Mouse (Mus musculus) forebrain, embryonic 14.5 days (tissue): ENCODE measurements at regions not wholly inside any gene's neighbourhood (a gene's known extent, or its start where the extent isn't known, plus 50 kb on each side); places are given as distances from the start of the nearest gene placed in this dataset.

Experiments
- ATAC-seq: fragments of 200-750 bp; cut with Nextera tagmentation; 2 replicates; pipeline ENCODE4 v1.8.0; 2017; ENCODE audit warnings: mild to moderate bottlenecking, moderate library complexity
- DNase-seq: peaks from one replicate; pipeline ENCODE4 v3.0.0-alpha.2; 2015; ENCODE audit warnings: low spot score
- H3K27ac ChIP-seq: fragments of 300-500 bp; sonication (generic); 2 replicates; pipeline ENCODE4 v1.5.1; 2014; ENCODE audit warnings: low read depth, mild to moderate bottlenecking, control low read depth, low read length, moderate library complexity
- H3K27me3 ChIP-seq: fragments of 300-500 bp; sonication (generic); replicated peaks from 2 replicates; pipeline ENCODE4 v1.6.1; 2014; ENCODE audit warnings: low read length, control low read depth, mixed read lengths; ENCODE audit not compliant: control insufficient read depth, insufficient read depth
- H3K36me3 ChIP-seq: fragments of 300-500 bp; sonication (generic); 2 replicates; pipeline ENCODE4 v1.6.1; 2014; ENCODE audit warnings: low read length, control low read depth; ENCODE audit not compliant: control insufficient read depth, insufficient read depth
- H3K4me1 ChIP-seq: fragments of 300-500 bp; sonication (generic); 2 replicates; pipeline ENCODE4 v1.6.1; 2014; ENCODE audit warnings: antibody characterized with exemption, low read length, control low read depth; ENCODE audit not compliant: control insufficient read depth, insufficient read depth
- H3K4me2 ChIP-seq: fragments of 300-500 bp; sonication (generic); 2 replicates; pipeline ENCODE4 v1.6.1; 2014; ENCODE audit warnings: mild to moderate bottlenecking, control low read depth, low read length
- H3K4me3 ChIP-seq: fragments of 300-500 bp; sonication (generic); 2 replicates; pipeline ENCODE4 v1.5.1; 2014; ENCODE audit warnings: low read depth, low read length, control low read depth
- H3K9ac ChIP-seq: fragments of 300-500 bp; sonication (generic); 2 replicates; pipeline ENCODE4 v1.6.1; 2014; ENCODE audit warnings: mild to moderate bottlenecking, low read length, control low read depth, moderate library complexity
- H3K9me3 ChIP-seq: fragments of 300-500 bp; sonication (generic); replicated peaks from 2 replicates; pipeline ENCODE4 v1.6.1; 2016; ENCODE audit warnings: low read length, control low read depth, mixed read lengths; ENCODE audit not compliant: control insufficient read depth
- WGBS: fragments of 180-500 bp; shearing (Covaris S2); extraction: QIAGEN DNeasy Blood & Tissue Kit; methylation state at CpG from one replicate; pipeline ENCODE4 v1.1.7; 2014; 5-methylcytosine and 5-hydroxymethylcytosine counted together

DNA sequence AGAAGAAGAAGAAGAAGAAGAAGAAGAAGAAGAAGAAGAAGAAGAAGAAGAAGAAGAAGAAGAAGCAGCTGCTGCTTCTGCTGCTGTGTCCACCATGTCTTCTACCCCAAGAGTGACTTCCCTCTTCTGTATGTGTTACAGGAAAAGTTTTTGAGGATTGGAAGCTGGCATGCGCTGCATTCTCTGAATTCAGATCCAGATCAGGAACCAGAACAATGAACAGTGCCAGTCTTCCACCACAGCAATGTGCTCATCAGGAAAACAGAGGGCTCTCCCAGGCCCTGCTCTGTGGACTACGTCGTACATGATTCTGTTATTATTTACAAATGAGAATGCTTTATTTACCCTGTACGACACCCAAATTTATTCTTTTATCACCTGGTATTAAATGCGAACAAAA is 181.8 kb upstream of the Otx2 start:
- Histone ChIP-seq H3K4me2 (no peak overlapping the region), H3K27me3 (no peaks in the 10 kb centered on the region; the same call in 1 of the 2 replicates), H3K36me3 (no peaks in the 10 kb centered on the region), H3K9ac (no peak overlapping the region), H3K4me3 (no peak overlapping the region), H3K4me1 (peaks cover 6% of the 10 kb centered on the region; the same call in 1 of the 2 replicates), H3K9me3 (no peaks in the 10 kb centered on the region), H3K27ac (no peak overlapping the region)
- WGBS: 85% methylated on average over 5 of the region's 5 CpGs
- no peak for DNase-seq
- no peak for ATAC-seq

DNA sequence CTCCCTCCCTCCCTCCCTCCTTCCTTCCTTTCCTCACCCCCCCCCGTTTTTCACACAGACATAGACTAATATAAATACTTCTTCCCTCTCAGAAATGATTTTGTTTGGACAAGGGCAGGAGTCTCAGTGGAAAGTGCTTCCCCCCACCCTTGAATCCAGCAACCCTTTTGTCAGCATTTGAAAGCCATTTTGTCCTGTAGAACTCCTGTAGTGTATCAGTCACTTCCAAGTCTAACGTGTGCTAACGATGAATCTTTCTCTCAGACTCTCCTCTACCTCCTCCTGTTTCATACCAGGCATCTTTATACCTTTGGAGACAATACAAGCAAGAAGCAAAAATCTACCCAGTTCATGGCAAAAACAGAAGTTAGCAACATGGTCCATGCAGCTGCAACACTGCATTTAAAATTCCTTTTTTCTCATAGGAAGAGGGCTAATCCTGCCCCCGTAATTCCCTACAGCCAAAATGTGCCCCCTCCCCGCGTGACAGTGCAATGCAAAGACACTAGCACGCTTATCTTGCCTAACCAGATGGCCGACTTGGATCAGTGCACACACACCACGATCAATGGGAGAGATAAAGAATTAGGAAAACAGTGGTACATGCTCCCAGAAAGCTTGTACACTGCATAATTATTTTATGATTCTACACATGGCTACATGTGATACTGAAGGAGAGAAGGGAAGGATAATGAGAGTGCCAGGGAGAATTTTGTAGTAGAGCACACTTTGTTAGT is 180.7 kb upstream of the Otx2 start:
- Histone ChIP-seq H3K27me3 (no peaks in the 10 kb centered on the region; the same call in 1 of the 2 replicates), H3K4me1 (peaks cover 6% of the 10 kb centered on the region; the same call in 1 of the 2 replicates), H3K9ac (no peak overlapping the region), H3K36me3 (no peaks in the 10 kb centered on the region), H3K9me3 (no peaks in the 10 kb centered on the region), H3K4me2 (no peak overlapping the region), H3K27ac (no peak overlapping the region), H3K4me3 (no peak overlapping the region)
- 37% methylated on average over 9 of the region's 9 CpGs for WGBS
- DNase-seq (peak; percentile 41), ATAC-seq (peak; percentile 54; the same call in 1 of the 2 replicates)

DNA sequence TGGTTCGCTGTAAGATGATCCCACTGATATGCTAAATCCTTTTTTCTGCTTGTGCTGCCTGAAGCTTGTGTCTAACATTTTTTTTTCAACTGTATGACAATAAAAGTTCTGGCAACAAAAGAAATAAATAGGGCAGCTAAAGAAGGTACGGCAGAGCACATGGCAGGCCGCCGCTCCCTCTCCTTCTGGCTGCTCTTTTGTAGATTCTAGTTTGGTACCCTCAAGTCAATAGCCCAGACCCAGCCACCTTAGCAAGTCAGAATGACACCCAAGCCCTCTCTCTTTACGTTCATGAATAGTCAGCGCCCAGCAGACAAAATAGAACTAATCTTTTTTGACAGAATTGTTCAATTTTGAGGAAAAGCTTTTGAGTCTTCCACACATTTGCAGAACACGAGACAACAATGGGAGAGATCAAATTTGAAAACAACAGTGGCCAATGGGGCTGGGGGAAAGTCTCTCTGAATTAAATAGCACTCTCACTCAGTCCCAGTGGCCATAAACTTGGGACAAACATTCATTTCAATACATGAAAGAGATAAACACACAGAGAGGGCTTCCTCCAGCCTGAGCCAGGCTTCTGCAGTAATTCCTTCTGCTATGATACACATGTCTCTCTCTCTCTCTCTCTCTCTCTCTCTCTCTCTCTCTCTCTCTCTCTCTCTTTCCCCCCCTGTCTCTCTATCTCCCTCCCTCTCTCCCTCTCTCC is 180.0 kb upstream of the Otx2 start:
- DNase-seq: peak; percentile 23
- WGBS: 12% methylated on average over 7 of the region's 7 CpGs

DNA sequence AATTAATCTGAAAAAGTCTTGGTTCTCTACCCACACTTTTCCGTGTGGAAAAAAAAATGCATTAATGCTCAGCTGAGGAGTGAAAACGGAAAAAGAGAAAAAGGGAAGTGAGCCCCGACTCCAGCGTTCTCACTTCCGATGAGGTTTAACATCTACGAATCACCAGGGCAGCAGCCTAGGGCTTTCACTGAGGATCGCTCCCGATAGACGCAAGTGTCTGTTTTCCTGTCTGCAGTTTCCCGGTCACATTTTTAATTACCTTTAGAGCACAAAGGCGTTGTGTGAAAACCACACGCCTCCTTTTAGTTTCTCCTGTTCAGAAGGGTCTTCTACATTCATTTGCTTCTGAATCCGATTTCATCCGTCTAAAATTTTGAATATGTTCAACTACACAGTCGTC is 179.2 kb upstream of the Otx2 start:
- peak overlapping the region; percentile 3; the same call in 1 of the 2 replicates for H3K4me3 ChIP-seq
- no peak overlapping the region for H3K27ac ChIP-seq
- no peaks in the 10 kb centered on the region; the same call in 1 of the 2 replicates for H3K27me3 ChIP-seq
- H3K36me3 ChIP-seq: no peaks in the 10 kb centered on the region
- no peak for ATAC-seq
- H3K9me3 ChIP-seq: no peaks in the 10 kb centered on the region
- peaks cover 6% of the 10 kb centered on the region; the same call in 1 of the 2 replicates for H3K4me1 ChIP-seq
- peak; percentile 41 for DNase-seq
- WGBS: 2% methylated on average over 15 of the region's 15 CpGs
- H3K9ac ChIP-seq: no peak overlapping the region
- H3K4me2 ChIP-seq: peak overlapping the region; percentile 36

More for the DNA sequence above, 180.0 kb upstream of the Otx2 start:
- no peak overlapping the region for H3K27ac ChIP-seq
- H3K36me3 ChIP-seq: no peaks in the 10 kb centered on the region
- H3K4me3 ChIP-seq: no peak overlapping the region
- H3K27me3 ChIP-seq: no peaks in the 10 kb centered on the region; the same call in 1 of the 2 replicates
- no peak for ATAC-seq
- no peak overlapping the region for H3K9ac ChIP-seq
- H3K4me2 ChIP-seq: peak overlapping the region; percentile 36
- no peaks in the 10 kb centered on the region for H3K9me3 ChIP-seq
- H3K4me1 ChIP-seq: peaks cover 6% of the 10 kb centered on the region; the same call in 1 of the 2 replicates

DNA sequence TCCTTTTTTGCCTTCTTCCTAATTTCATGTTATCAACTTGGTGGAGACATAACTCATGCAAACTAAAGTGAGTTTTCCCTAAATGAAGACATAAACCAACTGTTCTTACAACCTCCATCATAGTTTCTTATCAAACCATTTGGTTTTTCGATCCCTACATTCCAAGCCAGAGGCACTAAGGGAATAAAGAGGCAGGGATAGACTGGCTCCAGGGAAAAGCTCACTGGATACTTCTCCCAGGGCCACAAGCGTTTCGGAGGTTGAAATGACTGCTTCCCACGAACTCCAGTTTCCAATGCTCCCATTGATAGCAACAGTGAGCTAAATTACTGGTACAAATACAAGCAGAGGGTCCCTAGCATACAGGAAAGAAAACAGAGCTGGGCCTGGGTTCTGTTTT is 178.4 kb upstream of the Otx2 start:
- Histone ChIP-seq H3K4me2 (no peak overlapping the region), H3K4me3 (no peak overlapping the region), H3K9me3 (no peaks in the 10 kb centered on the region), H3K27me3 (no peaks in the 10 kb centered on the region; the same call in 1 of the 2 replicates), H3K27ac (no peak overlapping the region), H3K36me3 (no peaks in the 10 kb centered on the region), H3K9ac (no peak overlapping the region), H3K4me1 (peaks cover 6% of the 10 kb centered on the region; the same call in 1 of the 2 replicates)
- WGBS: 55% methylated on average over 4 of the region's 4 CpGs
- ATAC-seq (no peak), DNase-seq (no peak)

- Histone ChIP-seq H3K27ac (no peak overlapping the region), H3K36me3 (no peaks in the 10 kb centered on the region), H3K4me1 (0 out of 2 replicates have a peak, but pooled peaks cover 2% of the 10 kb centered on the region), H3K9ac (no peak overlapping the region), H3K27me3 (no peaks in the 10 kb centered on the region), H3K4me2 (no peak overlapping the region), H3K4me3 (no peak overlapping the region), H3K9me3 (no peaks in the 10 kb centered on the region)
- DNase-seq (no peak), ATAC-seq (no peak)
- 88% methylated on average over 4 of the region's 4 CpGs for WGBS
These were observed 169.2 kb upstream of the Otx2 start for GRCm38 (mm10) chr14:48842861-48843260.

- 63% methylated on average over 5 of the region's 5 CpGs for WGBS
- H3K4me3 ChIP-seq: no peak overlapping the region
- no peak for DNase-seq
- H3K36me3 ChIP-seq: no peaks in the 10 kb centered on the region
- ATAC-seq: no peak
- 0 out of 2 replicates have a peak, but pooled peaks cover 2% of the 10 kb centered on the region for H3K4me1 ChIP-seq
- no peaks in the 10 kb centered on the region for H3K9me3 ChIP-seq
- no peak overlapping the region for H3K4me2 ChIP-seq
- H3K27ac ChIP-seq: no peak overlapping the region
- no peaks in the 10 kb centered on the region for H3K27me3 ChIP-seq
- H3K9ac ChIP-seq: no peak overlapping the region
These were observed 167.7 kb upstream of the Otx2 start for GRCm38 (mm10) chr14:48841278-48841677.

- Histone ChIP-seq H3K9ac (no peak overlapping the region), H3K27ac (no peak overlapping the region), H3K4me1 (0 out of 2 replicates have a peak, but pooled peaks cover 2% of the 10 kb centered on the region), H3K4me2 (no peak overlapping the region), H3K4me3 (no peak overlapping the region), H3K27me3 (no peaks in the 10 kb centered on the region), H3K36me3 (no peaks in the 10 kb centered on the region), H3K9me3 (no peaks in the 10 kb centered on the region)
- ATAC-seq (no peak), DNase-seq (no peak)
- WGBS: 81% methylated on average over 6 of the region's 6 CpGs
These were observed 163.6 kb upstream of the Otx2 start for GRCm38 (mm10) chr14:48837181-48837580.

- Histone ChIP-seq H3K4me2 (no peak overlapping the region), H3K4me3 (no peak overlapping the region), H3K36me3 (no peaks in the 10 kb centered on the region), H3K27me3 (no peaks in the 10 kb centered on the region), H3K9me3 (no peaks in the 10 kb centered on the region), H3K4me1 (0 out of 2 replicates have a peak, but pooled peaks cover 2% of the 10 kb centered on the region), H3K9ac (no peak overlapping the region), H3K27ac (no peak overlapping the region)
- no peak for ATAC-seq
- WGBS: 44% methylated on average over 2 of the region's 2 CpGs
- no peak for DNase-seq
These were observed 162.5 kb upstream of the Otx2 start for GRCm38 (mm10) chr14:48836071-48836470.
